Mouse (Mus musculus) testis, postnatal 14 days (tissue): ENCODE results near the gene Nme7.
A peak's percentile ranks its signal among the peaks of the same experiment; 100 is the strongest.

ENCODE experiments used
- DNase-seq: peaks from one replicate; pipeline ENCODE4 v3.0.0; 2021; ENCODE audit warnings: low spot score

Gene Nme7

DNA sequence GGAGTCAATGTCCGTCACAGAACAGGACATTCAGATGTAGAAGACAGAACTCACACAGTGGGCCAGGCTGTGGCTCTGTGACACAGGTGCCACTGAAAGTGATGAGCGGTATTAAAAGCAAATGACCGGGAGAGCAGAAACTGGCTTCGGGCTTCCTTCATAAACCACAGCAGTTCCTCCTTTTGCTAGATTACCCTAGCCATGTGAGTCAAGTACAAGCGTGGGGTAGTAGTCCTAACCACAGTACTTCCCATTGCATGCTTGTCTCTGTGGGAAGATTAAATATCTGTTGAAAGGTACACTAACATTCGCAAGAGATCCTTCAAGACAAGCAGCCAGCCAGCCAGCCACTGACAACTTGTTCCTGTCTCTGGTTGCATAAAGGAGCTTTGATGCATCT, 136.3 kb downstream of the Nme7 start:
- no peak for DNase-seq

- no peak for DNase-seq
Measured at GRCm38 (mm10) chr1:164440708-164441407, 136.9 kb downstream of the Nme7 start.

- no peak for DNase-seq
Measured at GRCm38 (mm10) chr1:164441408-164441974, 137.6 kb downstream of the Nme7 start.

DNA sequence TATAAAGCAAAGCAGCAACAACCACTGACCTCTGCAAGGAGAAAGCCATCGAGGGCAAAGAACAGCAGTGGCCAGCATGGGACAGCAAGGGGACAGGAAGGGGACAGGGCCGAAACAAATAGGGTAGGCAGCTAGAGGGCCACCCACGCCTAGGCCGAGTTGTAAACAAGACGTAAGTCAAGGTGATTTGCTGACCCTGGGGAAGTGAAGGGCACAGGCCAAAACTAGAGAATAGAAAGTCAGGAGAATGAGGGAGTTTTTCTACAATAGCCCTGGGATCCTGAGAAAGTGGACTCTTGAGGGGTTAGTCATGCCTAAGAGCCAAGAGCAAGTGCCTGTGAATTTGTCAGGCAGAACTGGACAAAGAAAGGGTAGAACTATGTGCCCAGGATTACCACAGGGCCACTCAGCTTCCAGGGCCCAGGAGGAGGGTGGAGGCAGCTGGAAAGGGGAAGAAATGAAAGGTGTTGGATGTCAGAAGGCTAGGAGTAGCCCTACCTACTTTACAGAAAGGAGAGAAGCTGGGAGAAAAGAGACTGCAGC, 141.8 kb downstream of the Nme7 start:
- DNase-seq, result no peak

- DNase-seq, result no peak
Measured at GRCm38 (mm10) chr1:164446535-164446934, 142.6 kb downstream of the Nme7 start.

GRCm38 (mm10) chr1:164447521-164447920, 143.6 kb downstream of the Nme7 start:
- peak; percentile 60 for DNase-seq

DNA sequence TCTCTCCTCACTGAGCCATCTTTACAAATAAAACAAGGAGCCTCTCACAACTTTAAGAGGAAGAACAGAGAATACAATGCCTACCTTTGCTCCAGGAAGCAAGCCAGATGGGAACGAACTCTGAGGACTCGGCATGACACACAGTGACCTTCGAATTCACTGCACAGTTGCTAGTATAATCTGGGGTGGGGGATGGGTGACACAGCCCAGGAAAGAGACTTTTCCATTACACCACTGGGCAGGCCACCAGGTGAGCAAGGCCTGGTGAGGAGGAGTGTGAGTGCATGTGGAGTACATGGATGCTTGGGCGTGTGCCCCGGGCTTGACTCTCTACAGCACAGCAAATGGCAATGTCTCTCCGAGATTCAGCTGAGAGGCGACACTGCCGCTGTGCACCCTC, 145.7 kb downstream of the Nme7 start:
- DNase-seq, result no peak

- DNase-seq, result no peak
Measured at GRCm38 (mm10) chr1:164450231-164450630, 146.3 kb downstream of the Nme7 start.

DNA sequence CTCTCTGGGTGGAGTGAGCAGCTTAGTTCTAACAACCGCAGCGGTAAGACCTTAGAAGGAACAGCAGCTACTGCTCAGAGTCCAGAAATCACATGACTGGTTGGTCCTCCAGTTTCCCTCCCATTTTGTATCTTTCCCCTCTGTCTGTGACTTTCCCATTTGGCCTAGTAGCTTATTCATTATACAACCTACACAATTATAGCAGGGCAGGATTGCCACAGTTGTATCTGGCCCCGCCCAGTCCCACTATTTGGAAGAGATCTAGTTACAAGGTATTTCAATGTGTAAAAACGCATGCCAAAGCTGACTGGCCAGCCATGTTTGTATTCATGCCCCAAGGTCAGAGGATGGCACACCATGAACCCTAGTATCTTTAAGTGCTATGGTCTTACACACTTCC, 146.7 kb downstream of the Nme7 start:
- DNase-seq, result no peak

DNA sequence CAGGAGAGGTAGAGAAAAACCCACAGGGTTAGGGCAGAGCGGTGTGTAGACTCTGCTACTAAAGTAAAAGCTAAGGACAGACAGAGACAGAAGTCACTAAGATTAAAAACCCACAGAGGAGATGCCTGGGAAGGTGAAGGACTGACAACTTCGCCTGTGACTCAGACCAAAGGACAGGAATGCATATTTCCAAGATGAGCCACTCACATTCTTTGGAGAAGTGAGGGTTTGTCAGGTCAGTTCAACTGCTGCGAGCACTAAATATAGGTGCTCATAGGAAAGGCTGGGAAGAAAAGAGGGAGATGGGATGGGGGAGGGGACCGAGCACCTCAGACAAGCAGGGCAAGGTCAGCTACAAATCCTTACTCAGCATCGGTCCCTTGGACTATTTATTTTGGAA, 147.4 kb downstream of the Nme7 start:
- DNase-seq, result no peak

- no peak for DNase-seq
Measured at GRCm38 (mm10) chr1:164452580-164452979, 148.7 kb downstream of the Nme7 start.

DNA sequence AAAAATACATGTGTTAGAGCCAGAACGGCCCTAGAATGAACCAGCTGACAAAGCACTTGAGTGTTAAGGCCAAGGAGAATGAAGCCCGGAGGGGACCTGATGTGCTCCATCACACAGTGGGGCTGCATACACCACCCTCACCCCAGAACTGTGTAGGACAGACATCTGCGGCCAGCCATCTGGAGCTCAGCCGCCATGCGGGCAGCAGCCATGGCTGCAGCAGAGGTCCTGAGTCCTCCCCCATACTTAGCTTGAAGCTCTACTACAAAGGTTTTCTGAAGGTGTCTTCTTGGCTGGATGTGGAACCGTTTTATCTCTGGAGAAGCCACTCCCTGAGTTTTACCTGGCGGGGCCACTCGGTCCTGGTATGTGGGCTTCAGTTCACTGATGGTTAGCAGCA, 149.2 kb downstream of the Nme7 start:
- no peak for DNase-seq

DNA sequence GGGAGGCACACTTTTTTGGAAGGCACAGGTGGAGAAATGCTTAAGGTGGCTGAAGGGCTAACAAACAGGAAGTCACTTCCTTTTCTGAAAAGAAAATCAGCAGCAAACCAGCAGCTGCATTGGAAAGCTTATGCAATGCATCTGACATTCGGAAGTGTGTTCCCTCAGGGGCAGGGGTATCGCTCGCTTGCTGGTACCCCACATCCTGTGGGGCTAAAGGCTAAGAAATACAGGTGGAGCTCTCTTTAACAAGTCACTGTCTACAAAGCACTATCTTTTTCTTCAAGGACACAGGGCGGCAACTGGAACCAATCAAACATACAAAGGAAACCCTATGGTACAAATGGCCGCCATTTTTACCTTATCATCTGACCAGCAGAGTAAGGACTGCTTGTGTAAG, 149.8 kb downstream of the Nme7 start:
- no peak for DNase-seq

- DNase-seq, result no peak
Measured at GRCm38 (mm10) chr1:164454747-164455400, 151.0 kb downstream of the Nme7 start.

GRCm38 (mm10) chr1:164455614-164456013, 151.7 kb downstream of the Nme7 start:
- DNase-seq, result no peak

DNA sequence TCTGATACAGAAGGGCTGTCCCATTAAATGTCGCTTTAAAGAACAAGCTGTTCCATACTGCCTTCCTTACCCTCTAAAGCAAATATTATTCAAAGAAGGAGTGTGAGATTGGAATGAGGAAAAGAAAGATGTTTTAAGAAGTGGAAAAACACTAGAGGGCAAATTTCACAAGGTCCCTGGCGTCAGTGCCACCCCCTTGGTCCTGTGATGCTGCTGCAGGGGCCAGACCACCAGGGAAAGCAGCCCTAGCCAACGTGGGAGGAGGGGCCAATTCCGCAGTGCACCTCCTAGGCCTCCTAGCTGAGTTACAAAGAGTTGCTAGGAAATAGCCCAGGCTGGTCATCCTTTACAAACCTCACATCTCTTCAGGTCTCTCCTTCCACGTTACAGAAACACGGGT, 152.1 kb downstream of the Nme7 start:
- DNase-seq, result no peak

DNA sequence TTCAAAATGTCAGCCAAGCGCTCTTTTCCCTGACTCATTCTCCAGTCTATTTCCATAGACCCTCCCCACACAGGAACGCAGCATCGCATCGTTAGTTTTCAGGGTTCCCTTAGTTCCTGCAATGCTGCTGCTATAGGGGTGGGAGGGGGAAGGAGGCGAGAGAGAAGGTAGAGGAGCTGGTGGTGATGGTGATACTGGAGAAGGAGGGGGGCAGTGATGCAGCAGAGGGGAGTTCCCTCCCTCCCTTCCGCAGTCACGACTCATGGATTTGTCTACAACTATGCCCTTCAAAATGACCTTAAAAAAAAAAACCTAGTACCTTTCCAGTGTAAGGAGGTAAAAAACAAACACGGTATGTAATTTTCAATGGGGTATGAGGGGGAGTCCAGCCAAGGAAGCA, 152.8 kb downstream of the Nme7 start:
- no peak for DNase-seq

GRCm38 (mm10) chr1:164457531-164458244, 153.8 kb downstream of the Nme7 start:
- peak; percentile 56 for DNase-seq

- peak; percentile 86 for DNase-seq
Measured at GRCm38 (mm10) chr1:164458245-164458613, 154.3 kb downstream of the Nme7 start, which contains the start of gene Atp1b1. Atp1b1 (minus strand) TSS chr1:164458355.

DNA sequence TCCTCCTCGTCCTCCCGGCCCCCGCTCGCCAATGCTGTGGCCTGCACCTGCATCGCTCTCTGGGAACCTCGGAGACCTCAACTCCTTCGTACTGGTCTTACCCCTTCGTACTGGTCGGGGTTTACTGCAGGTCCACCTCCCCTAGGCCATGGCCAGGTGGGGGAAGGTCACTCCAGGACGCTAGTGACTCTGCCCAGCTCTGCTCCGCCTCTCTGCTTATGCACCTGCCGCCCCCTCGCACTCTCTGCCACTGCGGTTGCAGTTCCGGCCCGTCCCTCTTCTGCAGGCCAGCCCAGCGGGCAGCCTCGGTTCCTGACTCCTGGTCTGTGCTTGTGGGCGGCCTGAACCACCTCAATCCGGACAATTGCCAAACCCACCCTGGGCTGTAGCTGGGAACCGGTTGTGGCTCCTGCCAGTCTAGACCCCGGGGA, 154.7 kb downstream of the Nme7 start:
- peak; percentile 77 for DNase-seq

- DNase-seq, result no peak
Measured at GRCm38 (mm10) chr1:164459127-164459905, 155.4 kb downstream of the Nme7 start.
